Mouse (Mus musculus): ENCODE measurements around the gene Gm21958.
"Not testable (repeated sequence)": the region's sequence is repeated elsewhere in the genome, so short reads cannot be mapped to it uniquely, and the experiment has no call there.

Gene Gm21958

GRCm38 (mm10) chr3:54723741-54724500, 9.8 kb upstream of the Gm21958 start:
- DNase-seq (ENCODE audit: extremely low spot score, low read depth, low spot score): no peak

- DNase-seq (ENCODE audit: extremely low spot score, low read depth, low spot score): no peak
These were observed 4.8 kb upstream of the Gm21958 start for GRCm38 (mm10) chr3:54718947-54719346.

DNA sequence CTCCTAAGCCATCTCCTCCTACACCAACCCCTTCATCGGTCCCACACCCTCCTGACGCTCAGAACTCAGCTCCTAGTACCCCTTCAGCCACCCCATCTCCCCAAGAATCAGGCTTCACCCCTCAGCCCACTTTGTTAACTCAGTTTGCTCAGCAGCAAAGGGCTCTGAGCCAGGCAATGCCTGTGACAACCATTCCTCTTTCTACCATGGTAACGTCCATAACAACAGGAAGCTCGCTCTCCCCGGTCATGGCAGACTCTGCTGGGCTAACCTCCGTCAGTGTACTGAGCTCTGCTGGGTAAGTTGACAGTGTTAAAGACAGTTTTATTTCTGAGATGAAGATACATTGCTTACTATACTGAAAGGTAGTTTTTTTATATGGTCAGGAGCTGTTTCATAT, 3.2 kb upstream of the Gm21958 start:
- DNase-seq (ENCODE audit: extremely low spot score, low read depth, low spot score): no peak

- no peak for DNase-seq (ENCODE audit: extremely low spot score, low read depth, low spot score)
These were observed 1.3 kb upstream of the Gm21958 start for GRCm38 (mm10) chr3:54715461-54715860.

GRCm38 (mm10) chr3:54708972-54709371, 5.2 kb downstream of the Gm21958 start:
- no peak for DNase-seq (ENCODE audit: extremely low spot score, low read depth, low spot score)

GRCm38 (mm10) chr3:54704106-54704505, 10.0 kb downstream of the Gm21958 start:
- not testable (repeated sequence) for DNase-seq (ENCODE audit: extremely low spot score, low read depth, low spot score)

DNA sequence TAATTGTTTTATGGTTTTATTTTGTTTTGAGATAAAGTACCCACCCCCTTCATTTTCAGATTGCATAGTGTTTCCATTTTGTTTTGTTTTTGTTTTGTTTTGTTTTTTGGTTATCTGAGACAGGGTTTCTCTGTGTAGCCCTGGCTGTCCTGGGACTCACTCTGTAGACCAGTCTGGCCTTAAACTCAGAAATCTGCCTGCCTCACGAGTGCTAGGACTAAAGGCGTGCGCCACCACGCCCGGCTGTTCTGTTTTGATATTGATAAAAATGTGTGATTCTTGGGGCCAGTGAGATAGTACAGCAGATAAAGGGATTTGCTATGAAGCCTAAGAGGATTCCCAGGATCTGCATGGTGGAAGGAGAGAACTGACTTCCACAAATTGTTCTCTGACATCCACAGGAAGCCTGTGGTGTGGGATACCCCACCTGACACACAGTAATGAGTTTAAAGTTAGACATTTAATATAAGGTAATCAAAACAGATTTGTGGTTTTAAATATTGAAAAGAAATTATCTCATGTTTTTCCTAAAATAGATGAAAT, 14.3 kb downstream of the Gm21958 start:
- DNase-seq (ENCODE audit: extremely low spot score, low read depth, low spot score): no peak

DNA sequence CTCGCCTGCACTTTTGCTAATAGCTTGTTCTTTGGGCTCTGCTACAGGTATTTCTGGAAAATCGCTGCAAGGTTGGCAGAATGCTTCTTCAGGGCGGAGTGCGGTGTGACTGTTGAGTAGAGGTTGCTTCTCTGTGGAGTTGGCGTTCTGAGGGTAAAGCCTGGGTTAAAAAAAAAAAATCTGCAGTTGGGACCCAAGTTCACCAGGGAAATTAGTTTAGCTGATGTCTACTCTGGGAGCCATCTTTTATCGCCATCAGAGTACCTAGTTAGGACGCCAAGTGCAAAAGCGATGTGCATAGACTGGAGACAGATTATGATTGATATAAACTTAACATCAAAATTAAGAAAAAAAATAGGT, 21.1 kb downstream of the Gm21958 start:
- DNase-seq (ENCODE audit: extremely low spot score, low read depth, low spot score): no peak

DNA sequence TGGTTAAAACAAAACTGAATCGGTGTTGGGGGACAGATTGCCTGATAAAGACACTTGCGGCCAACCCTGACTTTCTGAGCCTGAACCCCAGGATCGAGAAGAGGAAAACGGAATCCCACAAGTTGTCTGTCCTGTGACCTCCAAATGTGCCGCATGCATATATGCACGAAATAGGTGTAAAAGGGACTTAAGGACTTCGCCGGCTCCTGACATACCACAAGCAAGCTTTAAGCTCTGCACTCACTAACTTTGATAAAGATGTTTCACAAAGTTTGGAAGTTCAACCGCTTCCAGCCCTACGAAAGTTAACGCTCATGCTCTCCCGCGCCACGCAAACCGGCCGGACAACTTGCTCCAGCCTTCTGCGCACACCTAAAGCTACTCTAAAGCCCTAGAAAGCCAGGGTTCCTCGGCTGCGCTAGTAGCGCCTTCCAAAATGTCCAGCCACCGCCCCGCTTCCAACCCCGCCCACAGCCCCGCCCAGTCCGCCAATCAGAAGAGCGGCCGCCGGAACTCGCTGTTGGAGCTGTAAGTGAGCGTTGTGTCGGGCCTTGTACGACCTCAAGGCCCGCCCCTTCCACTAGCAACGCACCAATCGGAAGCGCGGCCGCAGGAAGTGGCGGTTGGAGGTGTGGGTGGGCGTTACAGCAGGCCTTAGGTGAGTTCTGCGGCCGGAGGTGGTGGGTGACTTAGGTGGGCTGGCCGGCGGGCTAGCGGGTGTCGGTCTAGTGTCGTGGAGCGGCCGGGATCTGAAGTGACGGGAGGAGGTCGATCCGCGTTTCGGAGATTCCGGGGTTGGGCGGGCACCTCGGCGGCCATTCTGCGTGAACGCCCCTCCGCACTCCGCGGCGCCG, 21.7 kb downstream of the Gm21958 start, which contains the start of gene Supt20:
Gene Supt20 (plus strand): TSS at position 606 of the 854 bp plus-strand sequence.
- DNase-seq (ENCODE audit: extremely low spot score, low read depth, low spot score): peak; percentile 39

DNA sequence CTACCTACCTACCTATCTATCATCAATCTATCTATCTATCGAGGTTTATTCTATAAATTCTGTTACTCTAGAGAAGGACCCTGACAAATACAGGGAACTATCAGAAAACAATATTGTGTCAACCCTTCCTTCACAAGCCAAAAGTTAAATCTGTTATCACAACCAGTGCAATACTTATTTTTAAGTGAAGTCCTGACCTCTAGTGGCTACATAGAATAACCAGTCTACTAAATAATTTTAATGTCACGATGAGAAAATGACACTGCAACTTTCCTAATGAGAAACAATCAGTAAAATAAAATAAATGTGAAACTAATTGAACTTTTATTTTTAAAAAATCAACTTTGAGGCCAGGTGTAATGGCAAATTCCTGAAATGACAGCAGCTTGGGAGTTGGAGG, 25.1 kb downstream of the Gm21958 start:
- DNase-seq (ENCODE audit: extremely low spot score, low read depth, low spot score): no peak

DNA sequence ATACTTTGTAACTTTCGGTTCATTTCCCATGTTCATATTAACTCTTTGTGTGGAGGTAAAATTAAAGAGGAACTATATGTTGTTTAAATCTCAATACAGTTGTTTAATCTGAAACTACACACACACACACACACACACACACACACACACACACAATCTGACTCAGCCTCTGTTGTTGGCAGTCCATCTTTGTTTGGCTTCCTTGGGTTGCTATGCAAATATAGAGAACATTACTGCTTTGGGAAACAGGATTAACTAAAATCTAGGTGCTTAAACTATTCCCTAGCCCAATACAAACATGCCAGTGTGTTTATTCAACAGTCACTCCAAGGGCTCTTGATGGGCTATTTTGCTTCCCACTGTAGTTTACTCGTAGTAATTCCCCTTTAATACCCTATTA, 26.9 kb downstream of the Gm21958 start:
- DNase-seq (ENCODE audit: extremely low spot score, low read depth, low spot score): no peak

DNA sequence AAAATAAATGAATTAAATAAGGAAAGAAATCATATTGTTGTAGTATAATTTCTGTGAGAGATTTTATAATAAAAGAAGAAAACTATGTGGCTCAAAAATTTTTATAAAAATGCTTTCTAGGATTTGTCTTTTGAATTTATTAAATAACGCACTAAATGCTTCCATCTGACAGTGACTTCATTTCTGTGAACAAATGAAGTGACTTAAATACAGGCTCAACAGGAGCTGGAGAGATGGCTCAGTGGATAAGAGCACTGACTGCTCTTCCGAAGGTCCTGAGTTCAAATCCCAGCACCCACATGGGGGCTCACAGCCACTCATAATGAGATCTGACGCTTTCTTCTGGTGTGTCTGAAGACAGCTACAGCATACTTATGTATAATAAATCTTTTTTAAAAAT, 29.0 kb downstream of the Gm21958 start:
- DNase-seq (ENCODE audit: extremely low spot score, low read depth, low spot score): no peak

DNA sequence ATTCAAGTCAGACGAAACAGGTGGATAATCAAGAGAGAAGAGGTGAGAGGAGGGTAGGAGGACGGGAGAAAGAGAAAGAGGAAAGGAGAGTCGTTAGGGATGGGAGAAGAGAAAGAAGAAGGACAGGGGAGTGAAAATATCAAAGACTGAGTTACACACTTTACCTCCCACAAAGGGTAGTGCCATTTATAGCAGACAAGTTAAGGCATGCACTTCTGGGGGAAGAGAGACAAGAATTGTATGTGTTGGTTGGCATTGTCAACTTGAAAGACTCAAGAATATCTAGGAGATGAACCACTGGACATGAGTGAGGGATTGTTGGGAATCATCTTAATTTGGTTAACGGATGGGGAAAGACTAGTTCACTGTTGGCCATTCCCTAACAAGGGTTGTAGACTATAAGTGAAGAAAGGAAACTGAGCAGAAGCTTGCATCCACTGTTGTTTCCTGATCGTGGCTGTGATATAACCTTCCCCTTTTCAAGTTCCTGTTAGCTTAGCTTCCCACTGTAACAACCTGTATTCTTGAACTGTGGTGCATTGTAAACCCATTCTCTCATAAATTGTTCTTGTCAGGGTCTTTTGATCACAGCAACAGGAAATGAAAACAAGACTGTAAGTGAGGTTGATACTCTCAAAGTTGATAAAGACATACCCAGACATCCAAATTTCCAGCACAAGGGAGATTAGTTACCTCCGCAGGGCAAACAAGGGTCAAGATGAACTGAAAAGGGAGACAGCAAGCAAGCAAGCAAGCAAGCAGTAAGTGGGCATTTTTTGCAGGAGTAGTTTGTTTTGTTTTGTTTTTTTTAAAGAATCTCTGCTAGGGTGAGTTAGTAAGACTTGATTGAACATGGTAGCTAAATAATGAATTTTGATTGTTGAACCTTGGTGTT, 32.6 kb downstream of the Gm21958 start:
- DNase-seq (ENCODE audit: extremely low spot score, low read depth, low spot score): no peak

DNA sequence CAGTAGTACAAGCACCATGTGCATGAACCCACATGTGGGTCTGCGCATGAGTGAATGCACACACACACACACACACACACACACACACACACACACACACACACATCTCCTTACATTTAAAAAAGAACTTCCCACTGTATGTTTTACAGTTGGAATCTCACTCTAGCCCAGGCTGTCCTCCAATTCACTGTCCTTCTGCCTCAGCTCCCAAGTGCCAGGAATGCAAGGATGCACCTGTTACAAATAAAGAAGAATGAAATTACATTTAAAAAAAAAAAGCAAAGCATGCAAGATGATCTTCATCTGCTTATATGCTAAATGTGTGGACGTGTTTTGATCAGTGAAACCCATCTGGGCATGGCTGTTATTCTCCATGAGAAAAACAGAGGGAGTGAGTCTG, 37.3 kb downstream of the Gm21958 start:
- DNase-seq (ENCODE audit: extremely low spot score, low read depth, low spot score): no peak

- no peak for DNase-seq (ENCODE audit: extremely low spot score, low read depth, low spot score)
These were observed 41.3 kb downstream of the Gm21958 start for GRCm38 (mm10) chr3:54672557-54673529.

DNA sequence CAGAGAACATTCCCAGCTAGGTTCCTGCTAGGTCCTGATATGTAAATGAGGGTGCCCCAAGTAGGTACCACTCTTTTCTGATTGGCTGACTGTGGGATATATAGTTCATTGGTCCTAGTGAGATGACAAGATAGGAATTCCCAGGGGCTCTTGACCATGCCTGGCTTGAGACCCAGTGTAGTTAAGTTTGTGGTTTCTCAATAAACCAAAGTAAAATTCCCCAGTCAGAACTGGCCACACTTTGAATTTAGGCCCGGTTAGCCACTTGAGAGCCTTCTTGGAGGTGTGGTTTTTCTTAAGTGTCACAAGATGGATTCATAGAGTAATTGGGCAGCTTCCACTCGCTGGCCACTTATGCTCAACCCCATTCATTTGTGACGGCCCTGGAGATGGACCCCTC, 42.0 kb downstream of the Gm21958 start:
- no peak for DNase-seq (ENCODE audit: extremely low spot score, low read depth, low spot score)

DNA sequence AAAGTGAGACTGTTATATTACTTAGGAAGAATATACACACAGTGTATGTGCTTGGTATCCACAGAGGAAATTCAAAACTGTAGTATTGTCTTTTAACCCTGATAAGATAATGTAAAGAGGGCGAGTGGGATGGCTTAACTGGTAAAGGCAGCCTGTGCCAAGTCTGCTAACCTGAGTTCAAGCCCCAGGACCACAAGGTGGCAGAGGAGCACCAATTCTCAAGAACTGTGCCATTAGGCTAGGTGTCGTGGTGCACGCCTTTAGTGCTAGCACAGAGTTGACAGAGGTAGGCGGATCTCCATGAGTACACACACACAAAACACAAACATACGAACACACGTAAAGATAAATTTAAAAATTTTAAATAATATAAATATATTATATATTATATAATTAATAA, 44.6 kb downstream of the Gm21958 start:
- no peak for DNase-seq (ENCODE audit: extremely low spot score, low read depth, low spot score)

- DNase-seq (ENCODE audit: extremely low spot score, low read depth, low spot score): no peak
These were observed 45.4 kb downstream of the Gm21958 start for GRCm38 (mm10) chr3:54668722-54669121.

DNA sequence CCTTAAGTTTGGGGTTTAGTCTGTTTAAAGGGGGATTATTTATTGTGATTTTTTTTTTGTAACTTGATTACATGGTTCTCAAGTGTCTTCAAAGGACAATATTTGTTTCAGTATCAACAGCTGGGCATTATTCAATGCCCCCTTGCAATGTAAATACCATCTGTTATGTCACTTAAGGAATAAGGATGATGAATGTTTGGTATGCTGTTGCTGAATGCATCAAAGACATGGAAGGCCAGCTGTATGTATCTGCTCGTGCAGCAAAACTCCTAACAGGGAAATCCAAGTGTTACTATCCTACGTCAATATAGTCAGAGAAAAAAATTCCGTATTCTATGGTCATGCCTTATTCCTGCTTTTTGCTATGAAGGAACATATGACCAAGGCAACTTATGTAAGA, 46.0 kb downstream of the Gm21958 start:
- DNase-seq (ENCODE audit: extremely low spot score, low read depth, low spot score): no peak
